Mouse (Mus musculus): Measurements from ENCODE around the gene Sycp2.

Gene Sycp2

DNA sequence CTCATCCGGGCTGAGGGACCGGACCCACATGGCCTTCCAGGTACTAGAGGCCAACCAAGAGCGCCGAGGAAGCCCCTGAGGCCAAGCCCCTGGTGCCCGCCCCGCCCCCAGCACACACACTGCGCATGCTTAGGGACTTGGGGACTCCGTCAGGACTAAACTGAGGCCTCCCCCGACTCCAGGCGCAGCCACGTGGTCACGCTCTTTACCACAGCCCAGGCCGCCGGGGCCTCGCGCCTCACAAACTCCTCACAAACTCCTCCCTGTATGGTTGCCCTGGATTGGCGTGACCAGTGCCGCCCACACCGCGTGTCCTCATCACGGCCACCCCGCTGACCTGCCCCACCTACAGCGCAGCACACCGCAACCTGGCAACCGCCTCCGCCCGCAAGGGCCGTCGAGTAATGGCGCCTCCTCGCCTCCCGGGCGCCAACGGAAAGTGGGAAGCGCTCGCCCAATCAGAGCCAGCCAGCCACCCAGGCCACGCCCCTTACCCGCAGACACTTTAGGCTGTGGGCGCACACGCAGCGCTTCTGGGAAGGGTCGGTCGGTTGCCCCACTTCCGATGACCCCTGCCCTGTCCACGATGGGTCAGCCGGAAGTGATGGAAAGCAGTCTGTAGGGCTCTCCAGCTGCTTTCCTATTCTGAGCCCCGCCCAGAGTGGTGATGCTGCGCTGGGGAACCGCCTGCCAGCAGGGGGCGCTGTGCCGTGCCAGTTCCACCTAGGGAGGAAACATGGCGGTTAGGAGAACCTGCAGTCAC, at the start of gene Sycp2:
Gene Sycp2 (minus strand): TSS at position 633 of the 763 bp plus-strand sequence.
- no peak for DNase-seq (ENCODE audit: low spot score)

GRCm38 (mm10) chr2:178454664-178455516, 47.4 kb upstream of the Sycp2 start:
- DNase-seq (ENCODE audit: low spot score), result no peak

DNA sequence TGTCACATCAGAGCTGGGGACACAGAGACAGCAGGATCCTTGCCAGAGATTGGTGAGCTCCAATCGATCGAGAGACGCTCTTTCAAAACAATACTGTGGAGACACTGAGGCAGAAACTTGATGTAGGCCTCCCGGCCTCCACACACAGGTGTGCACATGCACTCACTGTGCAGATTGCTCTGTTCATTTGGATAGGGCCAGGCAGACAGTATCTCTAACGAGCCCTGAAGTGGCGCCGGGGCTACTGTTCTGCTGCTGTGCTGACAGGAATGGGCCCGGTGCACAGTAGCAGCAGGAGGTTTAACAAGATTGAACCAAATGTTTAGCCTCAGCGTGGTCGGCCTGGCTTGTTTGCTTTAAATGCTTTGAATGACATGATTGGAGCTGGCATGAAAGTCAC, 43.5 kb upstream of the Sycp2 start:
- DNase-seq (ENCODE audit: low spot score), result no peak

- DNase-seq (ENCODE audit: low spot score), result no peak
Observed at GRCm38 (mm10) chr2:178450236-178450635, 42.8 kb upstream of the Sycp2 start.

GRCm38 (mm10) chr2:178449386-178449785, 41.9 kb upstream of the Sycp2 start:
- no peak for DNase-seq (ENCODE audit: low spot score)

GRCm38 (mm10) chr2:178437311-178437710, 29.8 kb upstream of the Sycp2 start:
- DNase-seq (ENCODE audit: low spot score), result no peak

- DNase-seq (ENCODE audit: low spot score), result no peak
Observed at GRCm38 (mm10) chr2:178433903-178434302, 26.4 kb upstream of the Sycp2 start.

GRCm38 (mm10) chr2:178433495-178433894, 26.0 kb upstream of the Sycp2 start:
- DNase-seq (ENCODE audit: low spot score), result no peak

DNA sequence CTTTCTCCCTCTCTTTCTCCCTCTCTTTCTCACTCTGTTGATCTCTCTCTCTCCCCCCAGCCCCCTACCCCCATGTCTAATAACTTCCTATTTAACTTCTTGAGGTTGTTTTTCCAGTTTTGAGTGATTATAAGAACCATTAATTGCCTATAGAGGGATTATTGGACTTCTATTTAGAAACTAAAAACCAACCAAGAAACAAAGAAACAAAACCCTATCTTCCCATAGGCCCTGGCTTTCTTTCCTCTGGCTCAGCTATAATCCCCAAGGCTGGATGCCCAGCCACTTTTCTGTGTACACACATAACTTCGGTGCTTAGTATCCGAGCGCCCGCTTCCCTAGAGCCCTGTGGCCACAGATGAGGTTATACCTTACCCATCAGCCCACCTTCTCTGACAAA, 22.7 kb upstream of the Sycp2 start, which contains the start of gene Cdh26:
Gene Cdh26 (plus strand): TSS at position 301 of the 400 bp plus-strand sequence.
- DNase-seq (ENCODE audit: low spot score), result no peak

GRCm38 (mm10) chr2:178429426-178429825, 21.9 kb upstream of the Sycp2 start:
- no peak for DNase-seq (ENCODE audit: low spot score)

DNA sequence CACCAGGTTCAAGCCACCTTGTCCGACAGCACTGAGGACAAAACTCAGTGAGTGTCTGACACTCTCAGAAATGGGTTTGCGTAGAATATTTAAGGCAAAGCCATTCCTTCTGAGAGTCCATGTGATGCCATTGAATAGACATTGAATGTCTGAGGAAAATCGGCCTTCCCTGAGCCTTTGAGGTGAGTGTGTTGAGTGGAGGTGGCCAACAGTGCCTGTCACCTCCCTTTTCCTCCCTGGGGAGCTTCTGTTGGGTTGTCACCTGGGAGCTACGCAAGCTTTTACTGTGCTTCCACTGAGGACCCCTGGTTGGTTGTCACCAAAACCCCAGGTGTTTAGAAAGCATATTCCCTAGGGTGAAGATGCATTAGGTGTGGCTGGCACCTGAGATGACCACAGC, 21.2 kb upstream of the Sycp2 start:
- DNase-seq (ENCODE audit: low spot score), result no peak

GRCm38 (mm10) chr2:178428183-178428582, 20.7 kb upstream of the Sycp2 start:
- DNase-seq (ENCODE audit: low spot score), result no peak

- DNase-seq (ENCODE audit: low spot score), result no peak
Observed at GRCm38 (mm10) chr2:178427181-178427580, 19.7 kb upstream of the Sycp2 start.

GRCm38 (mm10) chr2:178426229-178426628, 18.7 kb upstream of the Sycp2 start:
- no peak for DNase-seq (ENCODE audit: low spot score)

- no peak for DNase-seq (ENCODE audit: low spot score)
Observed at GRCm38 (mm10) chr2:178423223-178423622, 15.7 kb upstream of the Sycp2 start.

- no peak for DNase-seq (ENCODE audit: low spot score)
Observed at GRCm38 (mm10) chr2:178422186-178422585, 14.7 kb upstream of the Sycp2 start.

- no peak for DNase-seq (ENCODE audit: low spot score)
Observed at GRCm38 (mm10) chr2:178421603-178422002, 14.1 kb upstream of the Sycp2 start.

DNA sequence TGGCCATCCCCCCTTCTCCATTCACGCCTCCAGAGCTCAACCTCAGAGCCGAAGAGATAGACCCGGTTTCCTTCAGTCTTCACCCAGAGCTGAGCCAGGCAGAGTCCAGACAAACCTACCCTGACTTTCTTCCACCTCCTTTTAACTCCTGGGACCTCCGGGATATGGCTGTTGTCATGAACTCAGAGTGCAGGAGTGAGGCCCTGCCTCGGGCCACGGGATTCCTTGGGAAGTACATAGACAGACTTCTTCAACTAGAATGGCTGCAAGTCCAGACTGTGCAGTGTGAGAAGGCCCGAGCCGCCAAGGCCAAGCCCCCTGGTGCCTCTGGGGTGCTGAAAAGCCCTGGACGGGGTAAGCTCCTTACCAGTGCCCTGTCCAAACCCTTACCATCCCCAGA, 13.1 kb upstream of the Sycp2 start:
- no peak for DNase-seq (ENCODE audit: low spot score)

- no peak for DNase-seq (ENCODE audit: low spot score)
Observed at GRCm38 (mm10) chr2:178416970-178417369, 9.5 kb upstream of the Sycp2 start.

DNA sequence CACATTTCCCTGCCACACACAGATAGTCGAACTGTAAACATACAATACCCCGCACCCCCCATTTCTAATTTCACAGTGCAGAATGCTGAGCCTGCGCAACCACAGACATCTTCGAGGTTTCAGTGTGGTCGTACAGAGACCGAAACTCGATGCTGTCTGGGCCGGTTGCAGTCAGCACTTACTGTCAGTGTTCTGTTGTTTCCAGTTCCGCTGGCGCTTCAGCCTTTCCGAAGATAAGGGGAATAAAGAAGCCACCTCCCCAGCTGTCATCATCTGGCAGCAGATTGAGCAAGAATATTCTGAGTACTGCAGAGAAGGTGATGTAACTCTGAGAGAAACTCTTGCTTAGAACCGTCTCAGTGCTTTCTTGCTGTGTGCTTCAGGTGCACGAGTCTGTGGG, 8.9 kb upstream of the Sycp2 start:
- no peak for DNase-seq (ENCODE audit: low spot score)

GRCm38 (mm10) chr2:178415150-178415448, 7.6 kb upstream of the Sycp2 start:
- DNase-seq (ENCODE audit: low spot score), result no peak

GRCm38 (mm10) chr2:178414261-178415149, 7.0 kb upstream of the Sycp2 start, which contains the start of the genes Ppp1r3d and Fam217b:
Ppp1r3d (minus strand) TSS chr2:178414472.
Fam217b (plus strand) TSS chr2:178414524.
- no peak for DNase-seq (ENCODE audit: low spot score)

Measured in MN1 (cell line).